Mouse (Mus musculus) intestine, postnatal 0 days (tissue): ENCODE results near the gene Hace1. TPM values are rescaled to one million over a fixed set of nuclear protein-coding genes. Genes with fewer than 3 reads are reported as not detected.
A peak's percentile ranks its signal among the peaks of the same experiment; 100 is the strongest.

Source experiments
- ATAC-seq: fragments of 200-750 bp; cut with Nextera tagmentation; 2 replicates; pipeline ENCODE4 v1.8.0; 2017; ENCODE audit warnings: mild to moderate bottlenecking, moderate TSS enrichment, moderate library complexity
- H3K27ac ChIP-seq: fragments of 300-500 bp; sonication (generic); 2 replicates; pipeline ENCODE4 v1.5.1; 2014; ENCODE audit warnings: mild to moderate bottlenecking, low read depth, low read length, moderate library complexity
- H3K27me3 ChIP-seq: fragments of 300-500 bp; sonication (generic); replicated peaks from 2 replicates; pipeline ENCODE4 v1.6.1; 2014; ENCODE audit warnings: low read length, mixed read lengths; ENCODE audit not compliant: control insufficient read depth, insufficient read depth
- H3K36me3 ChIP-seq: fragments of 300-500 bp; sonication (generic); 2 replicates; pipeline ENCODE4 v1.6.1; 2014; ENCODE audit warnings: mild to moderate bottlenecking, moderate library complexity; ENCODE audit not compliant: control insufficient read depth, insufficient read depth
- H3K4me1 ChIP-seq: fragments of 300-500 bp; sonication (generic); replicated peaks from 2 replicates; pipeline ENCODE4 v1.6.1; 2014; ENCODE audit warnings: antibody characterized with exemption, low read length, mixed read lengths; ENCODE audit not compliant: control insufficient read depth, insufficient read depth
- H3K4me2 ChIP-seq: fragments of 300-500 bp; sonication (generic); replicated peaks from 2 replicates; pipeline ENCODE4 v1.6.1; 2014; ENCODE audit warnings: low read depth, mild to moderate bottlenecking, moderate library complexity
- H3K4me3 ChIP-seq: fragments of 300-500 bp; sonication (generic); 2 replicates; pipeline ENCODE4 v1.5.1; 2014; ENCODE audit warnings: low read depth, low read length
- H3K9ac ChIP-seq: fragments of 300-500 bp; sonication (generic); 2 replicates; pipeline ENCODE4 v1.6.1; 2014; ENCODE audit warnings: mild to moderate bottlenecking, low read depth, low read length
- H3K9me3 ChIP-seq: fragments of 300-500 bp; sonication (generic); 2 replicates; pipeline ENCODE4 v1.6.1; 2016; ENCODE audit warnings: mixed run types; ENCODE audit not compliant: control insufficient read depth
- CTCF ChIP-seq: sonication (generic); IDR thresholded peaks from 2 replicates; pipeline ENCODE4 v1.5.1; 2016; ENCODE audit warnings: low read depth, mild to moderate bottlenecking, control low read depth, antibody characterized with exemption, moderate library complexity
- WGBS: fragments of 180-500 bp; shearing (Covaris S2); extraction: QIAGEN DNeasy Blood & Tissue Kit; methylation state at CpG from one replicate; pipeline ENCODE4 v1.1.7; 2014; 5-methylcytosine and 5-hydroxymethylcytosine counted together
- polyA plus RNA-seq: library from polyadenylated mRNA; unstranded; fragments of >200 nt; fragmentation: Nextera tagmentation; extraction: Ambion mirVana; gene quantifications from 2 replicates; pipeline ENCODE4 v1.2.1, GENCODE M21; 2015

The Hace1 gene
- polyA plus RNA-seq, 1 experiment from 2014 or later, result 6.1 TPM

- Histone ChIP-seq H3K9me3 (no peaks in the 10 kb centered on the region), H3K9ac (no peak overlapping the region), H3K4me1 (no peaks in the 10 kb centered on the region), H3K36me3 (no peaks in the 10 kb centered on the region), H3K4me3 (no peak overlapping the region), H3K27ac (no peak overlapping the region), H3K27me3 (no peaks in the 10 kb centered on the region), H3K4me2 (no peak overlapping the region)
- TF ChIP-seq CTCF, result no peak
- no peak for ATAC-seq
- WGBS, result 88% methylated on average over 3 of the region's 3 CpGs
Measured at GRCm38 (mm10) chr10:45631995-45632394, 54.4 kb downstream of the Hace1 start.

GRCm38 (mm10) chr10:45632641-45633040 is 55.0 kb downstream of the Hace1 start:
- no peaks in the 10 kb centered on the region for H3K4me1 ChIP-seq
- no peak overlapping the region for H3K9ac ChIP-seq
- TF ChIP-seq CTCF, result no peak
- no peak overlapping the region for H3K27ac ChIP-seq
- WGBS, result 91% methylated on average over 10 of the region's 10 CpGs
- no peak overlapping the region for H3K4me2 ChIP-seq
- H3K27me3 ChIP-seq, result no peaks in the 10 kb centered on the region
- no peak for ATAC-seq
- H3K36me3 ChIP-seq, result no peaks in the 10 kb centered on the region
- no peak overlapping the region for H3K4me3 ChIP-seq
- no peaks in the 10 kb centered on the region for H3K9me3 ChIP-seq

- no peaks in the 10 kb centered on the region for H3K9me3 ChIP-seq
- H3K4me1 ChIP-seq, result no peaks in the 10 kb centered on the region
- TF ChIP-seq CTCF, result no peak
- no peak overlapping the region for H3K9ac ChIP-seq
- no peak overlapping the region for H3K4me3 ChIP-seq
- H3K27me3 ChIP-seq, result no peaks in the 10 kb centered on the region
- H3K36me3 ChIP-seq, result no peaks in the 10 kb centered on the region
- 78% methylated on average over 3 of the region's 3 CpGs for WGBS
- ATAC-seq, result no peak
- H3K4me2 ChIP-seq, result no peak overlapping the region
- no peak overlapping the region for H3K27ac ChIP-seq
Measured at GRCm38 (mm10) chr10:45635201-45635600, 57.6 kb downstream of the Hace1 start.

- H3K4me1 ChIP-seq, result no peaks in the 10 kb centered on the region
- H3K9me3 ChIP-seq, result no peaks in the 10 kb centered on the region
- no peaks in the 10 kb centered on the region for H3K27me3 ChIP-seq
- no peak overlapping the region for H3K27ac ChIP-seq
- no peak for ATAC-seq
- no peak overlapping the region for H3K4me2 ChIP-seq
- H3K36me3 ChIP-seq, result peaks cover 4% of the 10 kb centered on the region; the same call in 1 of the 2 replicates
- no peak overlapping the region for H3K4me3 ChIP-seq
- no peak for TF ChIP-seq CTCF
- no peak overlapping the region for H3K9ac ChIP-seq
Measured at GRCm38 (mm10) chr10:45639762-45640161, 62.1 kb downstream of the Hace1 start.

- Histone ChIP-seq H3K4me3 (no peak overlapping the region), H3K9ac (no peak overlapping the region), H3K27ac (no peak overlapping the region), H3K27me3 (no peaks in the 10 kb centered on the region), H3K4me1 (no peaks in the 10 kb centered on the region), H3K9me3 (no peaks in the 10 kb centered on the region), H3K4me2 (no peak overlapping the region), H3K36me3 (peaks cover 11% of the 10 kb centered on the region; the same call in 1 of the 2 replicates)
- 98% methylated on average over 2 of the region's 2 CpGs for WGBS
- TF ChIP-seq CTCF, result peak; percentile 48
- ATAC-seq, result no peak
Measured at GRCm38 (mm10) chr10:45654026-45654425, 76.4 kb downstream of the Hace1 start.

GRCm38 (mm10) chr10:45662015-45662414 is 84.4 kb downstream of the Hace1 start:
- 90% methylated on average over 9 of the region's 9 CpGs for WGBS
- no peaks in the 10 kb centered on the region for H3K9me3 ChIP-seq
- H3K9ac ChIP-seq, result no peak overlapping the region
- no peak overlapping the region for H3K27ac ChIP-seq
- H3K4me1 ChIP-seq, result no peaks in the 10 kb centered on the region
- no peak for TF ChIP-seq CTCF
- no peak for ATAC-seq
- peaks cover 5% of the 10 kb centered on the region; the same call in 1 of the 2 replicates for H3K36me3 ChIP-seq
- no peak overlapping the region for H3K4me2 ChIP-seq
- no peaks in the 10 kb centered on the region for H3K27me3 ChIP-seq
- no peak overlapping the region for H3K4me3 ChIP-seq

GRCm38 (mm10) chr10:45668266-45668665 is 90.6 kb downstream of the Hace1 start:
- Histone ChIP-seq H3K4me1 (no peaks in the 10 kb centered on the region), H3K27me3 (no peaks in the 10 kb centered on the region), H3K9me3 (no peaks in the 10 kb centered on the region), H3K4me2 (no peak overlapping the region), H3K27ac (no peak overlapping the region), H3K36me3 (0 out of 2 replicates have a peak, but pooled peaks cover 3% of the 10 kb centered on the region), H3K4me3 (no peak overlapping the region), H3K9ac (no peak overlapping the region)
- TF ChIP-seq CTCF, result no peak
- WGBS, result 93% methylated on average over 2 of the region's 2 CpGs
- no peak for ATAC-seq
